Mouse (Mus musculus): ENCODE results near the gene Asrgl1. TPM values are rescaled to one million over a fixed set of nuclear protein-coding genes. Genes with fewer than 3 reads are reported as not detected.
"Not testable (repeated sequence)": the region's sequence is repeated elsewhere in the genome, so short reads cannot be mapped to it uniquely, and the experiment has no call there.

The Asrgl1 gene
- 2.1 and 3.6 TPM in 2 replicates for polyA plus RNA-seq (2012)

GRCm38 (mm10) chr19:9135512-9136331, at the start of gene Asrgl1:
Gene Asrgl1, minus strand, starts transcription at chr19:9135636.
- no peak for TF ChIP-seq GATA1 (IDR thresholded peaks at IDR 0.05; ENCODE audit: low read length)
- Histone ChIP-seq H3K4me1 (ENCODE audit: control insufficient read depth) (peaks cover 29% of the 10 kb centered on the region), H3K27me3 (ENCODE audit: control insufficient read depth) (peaks cover 3% of the 10 kb centered on the region), H3K36me3 (ENCODE audit: control insufficient read depth) (peaks cover 8% of the 10 kb centered on the region), H3K4me3 (replicated peaks) (peak within 1 kb of the TSS; percentile 75), H3K9me3 (ENCODE audit: control insufficient read depth, low read length) (no peaks in the 10 kb centered on the region)

GRCm38 (mm10) chr19:9146214-9146613, 10.8 kb upstream of the Asrgl1 start:
- H3K4me1 ChIP-seq (ENCODE audit: control insufficient read depth): no peaks in the 10 kb centered on the region
- no peak for TF ChIP-seq TAL1 (IDR thresholded peaks at IDR 0.05; ENCODE audit: low read length)
- H3K36me3 ChIP-seq (ENCODE audit: control insufficient read depth): no peaks in the 10 kb centered on the region
- no peak overlapping the region for H3K4me3 ChIP-seq (replicated peaks)
- H3K9me3 ChIP-seq (ENCODE audit: control insufficient read depth, low read length): no peaks in the 10 kb centered on the region
- H3K27me3 ChIP-seq (ENCODE audit: control insufficient read depth): no peaks in the 10 kb centered on the region

GRCm38 (mm10) chr19:9143639-9144125, 8.2 kb upstream of the Asrgl1 start:
- Histone ChIP-seq H3K36me3 (ENCODE audit: control insufficient read depth) (no peaks in the 10 kb centered on the region), H3K4me3 (replicated peaks) (no peak overlapping the region), H3K27me3 (ENCODE audit: control insufficient read depth) (peaks cover 5% of the 10 kb centered on the region), H3K4me1 (ENCODE audit: control insufficient read depth) (no peaks in the 10 kb centered on the region), H3K9me3 (ENCODE audit: control insufficient read depth, low read length) (no peaks in the 10 kb centered on the region)
- TF ChIP-seq GATA1 (IDR thresholded peaks at IDR 0.05; ENCODE audit: low read length): no peak
- no peak for TF ChIP-seq TAL1 (IDR thresholded peaks at IDR 0.05; ENCODE audit: low read length)

- no peaks in the 10 kb centered on the region for H3K9me3 ChIP-seq (ENCODE audit: control insufficient read depth, low read length)
- peaks cover 5% of the 10 kb centered on the region for H3K27me3 ChIP-seq (ENCODE audit: control insufficient read depth)
- no peaks in the 10 kb centered on the region for H3K36me3 ChIP-seq (ENCODE audit: control insufficient read depth)
- no peak overlapping the region for H3K4me3 ChIP-seq (replicated peaks)
- H3K4me1 ChIP-seq (ENCODE audit: control insufficient read depth): no peaks in the 10 kb centered on the region
- TF ChIP-seq GATA1 (IDR thresholded peaks at IDR 0.05; ENCODE audit: low read length): no peak
- TF ChIP-seq TAL1 (IDR thresholded peaks at IDR 0.05; ENCODE audit: low read length): no peak
Observed at GRCm38 (mm10) chr19:9143230-9143629, 7.8 kb upstream of the Asrgl1 start.

- not testable (repeated sequence) for H3K4me1 ChIP-seq (ENCODE audit: control insufficient read depth); H3K9me3 ChIP-seq (ENCODE audit: control insufficient read depth, low read length); H3K27me3 ChIP-seq (ENCODE audit: control insufficient read depth); H3K36me3 ChIP-seq (ENCODE audit: control insufficient read depth); H3K4me3 ChIP-seq (replicated peaks)
Observed at GRCm38 (mm10) chr19:9140361-9140760, 4.9 kb upstream of the Asrgl1 start.

- Histone ChIP-seq H3K36me3 (ENCODE audit: control insufficient read depth) (peaks cover 6% of the 10 kb centered on the region), H3K9me3 (ENCODE audit: control insufficient read depth, low read length) (no peaks in the 10 kb centered on the region), H3K27me3 (ENCODE audit: control insufficient read depth) (peaks cover 5% of the 10 kb centered on the region), H3K4me1 (ENCODE audit: control insufficient read depth) (peaks cover 29% of the 10 kb centered on the region), H3K4me3 (replicated peaks) (no peak overlapping the region)
- TF ChIP-seq GATA1 (IDR thresholded peaks at IDR 0.05; ENCODE audit: low read length): no peak
- no peak; the same call in 2 of the 3 replicates for TF ChIP-seq TAL1 (IDR thresholded peaks at IDR 0.05; ENCODE audit: low read length)
Observed at GRCm38 (mm10) chr19:9137159-9137558, 1.7 kb upstream of the Asrgl1 start.

- no peak for TF ChIP-seq GATA1 (IDR thresholded peaks at IDR 0.05; ENCODE audit: low read length)
- TF ChIP-seq TAL1 (IDR thresholded peaks at IDR 0.05; ENCODE audit: low read length): no peak
- peak overlapping the region; percentile 75 for H3K4me3 ChIP-seq (replicated peaks)
- H3K27me3 ChIP-seq (ENCODE audit: control insufficient read depth): peaks cover 3% of the 10 kb centered on the region
- peaks cover 29% of the 10 kb centered on the region for H3K4me1 ChIP-seq (ENCODE audit: control insufficient read depth)
- H3K9me3 ChIP-seq (ENCODE audit: control insufficient read depth, low read length): no peaks in the 10 kb centered on the region
- H3K36me3 ChIP-seq (ENCODE audit: control insufficient read depth): peaks cover 8% of the 10 kb centered on the region
Observed at GRCm38 (mm10) chr19:9134746-9135511, 507 bp downstream of the Asrgl1 start.

- TF ChIP-seq TAL1 (IDR thresholded peaks at IDR 0.05; ENCODE audit: low read length) (no peak), GATA1 (IDR thresholded peaks at IDR 0.05; ENCODE audit: low read length) (no peak)
- Histone ChIP-seq H3K9me3 (ENCODE audit: control insufficient read depth, low read length) (0 out of 2 replicates have a peak, but pooled peaks cover 3% of the 10 kb centered on the region), H3K36me3 (ENCODE audit: control insufficient read depth) (peaks cover 25% of the 10 kb centered on the region), H3K27me3 (ENCODE audit: control insufficient read depth) (no peaks in the 10 kb centered on the region), H3K4me1 (ENCODE audit: control insufficient read depth) (peaks cover 19% of the 10 kb centered on the region), H3K4me3 (replicated peaks) (no peak overlapping the region)
Observed at GRCm38 (mm10) chr19:9129996-9130395, 5.4 kb downstream of the Asrgl1 start.

GRCm38 (mm10) chr19:9128499-9129194, 6.8 kb downstream of the Asrgl1 start:
- H3K9me3 ChIP-seq (ENCODE audit: control insufficient read depth, low read length): 0 out of 2 replicates have a peak, but pooled peaks cover 3% of the 10 kb centered on the region
- no peaks in the 10 kb centered on the region for H3K27me3 ChIP-seq (ENCODE audit: control insufficient read depth)
- H3K36me3 ChIP-seq (ENCODE audit: control insufficient read depth): peaks cover 25% of the 10 kb centered on the region
- H3K4me3 ChIP-seq (replicated peaks): no peak overlapping the region
- TF ChIP-seq GATA1 (IDR thresholded peaks at IDR 0.05; ENCODE audit: low read length) (no peak), TAL1 (IDR thresholded peaks at IDR 0.05; ENCODE audit: low read length) (no peak)
- H3K4me1 ChIP-seq (ENCODE audit: control insufficient read depth): peaks cover 7% of the 10 kb centered on the region

GRCm38 (mm10) chr19:9123986-9124385, 11.4 kb downstream of the Asrgl1 start:
- H3K9me3 ChIP-seq (ENCODE audit: control insufficient read depth, low read length); H3K4me3 ChIP-seq (replicated peaks); H3K4me1 ChIP-seq (ENCODE audit: control insufficient read depth); H3K27me3 ChIP-seq (ENCODE audit: control insufficient read depth): not testable (repeated sequence)
- peaks cover 18% of the 10 kb centered on the region for H3K36me3 ChIP-seq (ENCODE audit: control insufficient read depth)

All from erythroblast, embryonic 14.5 days (primary cell).